Mouse (Mus musculus): Measurements from ENCODE around the gene Kat6b.

Kat6b gene

DNA sequence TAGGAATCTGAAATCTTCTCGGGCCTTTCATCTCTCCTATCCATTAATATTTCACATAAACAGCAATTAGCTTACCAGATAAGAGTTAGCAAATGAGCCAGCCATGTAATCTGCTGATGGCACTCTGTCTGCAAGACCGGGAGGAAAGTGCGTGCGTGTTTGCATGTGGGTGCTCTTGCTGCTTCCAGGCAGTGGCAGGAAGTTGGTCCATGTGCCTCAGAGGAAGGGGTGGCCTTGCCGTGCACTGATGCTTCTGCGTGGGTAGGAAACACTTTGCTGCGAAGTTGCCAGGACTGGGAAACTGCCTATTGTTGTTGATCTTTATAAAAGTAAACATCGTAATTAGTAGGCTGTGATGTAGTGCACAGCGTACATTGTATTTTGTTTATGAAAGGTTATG is 42.0 kb downstream of the Kat6b start:
- DNase-seq (ENCODE audit: low spot score) = no peak

DNA sequence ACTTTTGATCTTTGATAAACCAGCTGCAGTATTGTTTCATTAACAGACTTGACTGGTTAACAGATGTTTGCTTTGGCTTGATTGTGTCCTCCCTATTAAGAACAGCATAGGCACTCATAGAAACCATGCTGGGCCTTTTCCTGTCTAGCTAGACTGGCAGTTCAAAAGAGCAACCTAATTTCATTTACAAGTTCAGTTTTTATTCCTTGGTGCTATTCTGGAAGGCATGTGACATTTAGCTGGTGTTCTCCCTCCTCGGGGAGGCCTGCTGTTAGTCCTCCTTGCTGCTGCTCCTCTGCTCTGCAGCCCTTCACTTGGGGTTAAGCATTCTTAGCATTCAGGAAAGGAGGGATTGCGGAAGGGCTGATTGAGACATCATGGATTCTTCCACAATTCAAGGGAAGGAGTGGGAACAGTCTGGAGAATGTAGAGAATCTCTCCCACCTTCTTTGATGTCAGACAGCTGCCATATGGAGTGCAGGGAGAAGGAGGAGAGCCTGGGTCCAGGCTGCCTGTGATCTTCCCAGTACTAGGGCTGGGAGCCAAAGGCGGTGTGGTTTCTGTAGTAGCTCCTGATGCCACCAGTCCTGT is 42.7 kb downstream of the Kat6b start:
- DNase-seq (ENCODE audit: low spot score) = no peak

DNA sequence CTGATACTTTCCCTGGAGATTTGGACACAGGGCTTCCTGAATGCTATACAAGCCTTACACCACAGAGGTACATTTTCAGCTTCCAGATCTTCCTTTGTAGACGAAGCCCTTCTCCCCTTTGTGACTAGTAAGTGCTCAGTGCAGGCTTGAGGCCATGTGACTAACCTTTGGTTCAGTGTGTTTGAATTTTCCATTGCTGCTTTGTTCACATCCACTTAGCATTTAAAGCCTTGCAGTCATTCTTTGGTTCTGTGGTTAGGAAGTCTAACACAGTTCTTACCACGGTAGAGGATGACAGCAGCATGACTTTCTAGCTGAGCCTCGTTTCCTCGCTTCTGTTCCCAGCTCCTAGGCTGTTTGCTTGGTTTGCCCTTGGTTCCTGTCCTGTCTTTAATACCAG is 44.4 kb downstream of the Kat6b start:
- DNase-seq (ENCODE audit: low spot score) = no peak

DNA sequence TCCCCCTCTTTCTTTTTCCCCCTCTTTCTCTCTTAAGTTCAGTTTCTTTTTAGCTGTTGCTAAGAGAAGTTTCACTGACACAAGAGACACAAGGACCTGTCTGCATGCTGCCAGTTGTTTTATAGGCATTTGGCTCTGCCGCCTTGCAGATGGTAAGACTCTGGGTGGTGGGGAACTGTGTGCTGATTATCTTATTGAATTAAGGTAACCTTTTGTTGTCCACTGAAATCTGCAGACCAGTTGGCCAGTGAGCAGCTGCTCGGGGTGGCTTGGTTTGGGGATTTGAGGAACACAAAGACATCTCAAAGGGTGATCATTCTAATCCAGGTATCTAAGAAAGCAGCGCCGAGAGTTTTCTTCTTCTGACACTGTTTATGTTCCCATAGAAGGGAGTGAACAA is 52.3 kb downstream of the Kat6b start:
- no peak for DNase-seq (ENCODE audit: low spot score)

DNA sequence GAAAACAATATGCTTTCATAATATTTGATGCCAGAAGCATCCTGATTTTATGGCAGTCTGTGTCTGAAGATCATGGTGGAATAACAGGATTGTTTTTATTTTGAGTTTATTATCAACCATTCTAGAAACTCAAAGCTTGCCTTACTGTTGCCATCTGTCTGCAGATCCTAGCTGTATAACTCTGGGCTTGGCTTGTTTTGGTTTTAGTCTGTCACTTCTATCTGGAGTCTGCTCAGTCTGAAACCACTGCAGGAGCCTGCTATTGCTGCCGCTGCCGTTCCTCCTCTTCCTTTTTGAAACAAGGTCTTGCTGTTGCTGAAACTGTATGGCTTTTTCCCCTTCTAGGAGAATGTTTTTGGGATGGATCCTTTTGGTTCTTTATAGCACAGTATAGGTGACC is 52.8 kb downstream of the Kat6b start:
- DNase-seq (ENCODE audit: low spot score) = no peak

DNA sequence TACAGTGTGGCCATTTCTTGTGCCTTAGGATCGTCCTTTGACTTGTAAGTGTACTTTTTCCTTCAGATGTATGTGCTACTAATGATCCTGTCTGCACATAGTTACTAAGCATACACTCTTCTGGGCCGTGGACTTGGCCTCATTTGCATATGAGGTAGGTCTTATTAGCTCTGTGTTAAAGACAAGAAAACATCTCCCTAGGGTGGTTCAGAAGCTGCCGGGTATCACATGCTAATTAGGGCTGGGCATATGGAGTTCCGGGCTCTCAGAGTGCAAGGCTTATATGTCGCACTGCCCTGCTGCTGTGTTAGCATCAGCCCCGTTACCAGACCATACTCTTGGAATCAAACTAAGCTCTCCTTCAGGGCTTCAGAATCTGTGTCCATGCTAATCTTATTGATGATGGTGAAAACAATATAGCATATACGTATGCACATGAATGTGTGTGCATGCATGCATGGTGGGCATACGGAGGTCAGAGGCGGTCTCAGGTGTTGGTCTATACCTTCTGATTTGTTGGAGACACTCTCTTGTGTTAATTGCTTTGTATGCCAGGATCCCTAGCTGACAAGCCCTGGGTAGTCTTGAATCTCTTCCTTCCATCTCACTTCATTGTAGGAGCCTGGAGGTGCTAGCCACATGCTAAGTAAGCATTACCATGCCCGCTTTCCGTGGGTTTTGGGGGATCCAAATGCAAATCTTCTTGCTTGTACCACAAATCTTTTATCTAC is 53.5 kb downstream of the Kat6b start:
- no peak for DNase-seq (ENCODE audit: low spot score)

DNA sequence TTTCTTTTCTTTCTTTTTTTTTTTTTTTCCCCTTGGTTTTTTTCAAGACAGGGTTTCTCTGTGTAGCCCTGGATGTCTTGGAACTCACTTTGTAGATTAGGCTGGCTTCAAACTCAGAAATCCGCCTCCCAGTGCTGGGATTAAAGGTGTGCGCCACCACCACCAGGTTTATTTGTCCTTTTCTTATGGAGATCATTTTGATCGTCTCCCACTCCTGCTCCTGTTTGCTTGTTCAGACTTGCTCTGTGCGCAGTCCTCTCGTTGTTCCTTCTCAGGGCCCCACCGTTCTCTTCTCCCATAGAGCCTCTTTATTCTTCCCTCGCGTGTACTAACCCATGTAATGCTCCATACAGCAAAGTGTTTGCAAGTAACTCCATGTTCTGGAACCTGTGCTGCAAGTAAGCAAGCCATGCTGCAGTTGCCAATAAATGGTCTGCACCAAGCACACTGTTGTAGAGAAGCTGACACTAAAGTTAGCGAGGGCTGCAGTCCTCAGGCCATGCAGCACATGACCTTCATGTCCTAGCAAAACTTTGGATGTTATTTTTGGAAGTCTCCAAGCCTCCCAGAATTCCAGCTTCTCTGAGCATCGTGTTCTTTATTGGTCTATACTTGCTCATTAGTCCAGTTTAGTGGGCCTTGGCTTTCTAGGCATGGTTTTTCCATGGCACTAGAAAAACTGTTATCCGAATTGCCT is 55.4 kb downstream of the Kat6b start:
- no peak for DNase-seq (ENCODE audit: low spot score)

DNA sequence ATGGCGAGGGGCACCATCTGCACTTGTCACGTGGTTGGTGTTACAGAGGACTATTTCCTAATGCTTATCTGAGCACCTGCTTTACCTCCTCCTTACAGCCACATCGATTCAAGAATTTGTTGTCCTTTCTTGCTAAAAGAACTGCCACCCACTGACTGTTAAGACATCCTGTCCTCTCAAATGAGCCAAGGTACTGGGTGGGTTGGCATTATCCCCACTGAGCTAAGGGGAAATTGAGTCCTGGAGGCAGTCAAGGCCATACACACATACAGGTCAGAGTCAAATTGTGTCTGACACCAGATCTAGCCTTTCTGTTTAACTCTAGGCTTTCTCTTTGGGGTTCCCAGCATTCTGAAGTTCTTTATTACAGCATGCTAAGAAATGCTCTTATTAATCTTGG is 56.6 kb downstream of the Kat6b start:
- no peak for DNase-seq (ENCODE audit: low spot score)

DNA sequence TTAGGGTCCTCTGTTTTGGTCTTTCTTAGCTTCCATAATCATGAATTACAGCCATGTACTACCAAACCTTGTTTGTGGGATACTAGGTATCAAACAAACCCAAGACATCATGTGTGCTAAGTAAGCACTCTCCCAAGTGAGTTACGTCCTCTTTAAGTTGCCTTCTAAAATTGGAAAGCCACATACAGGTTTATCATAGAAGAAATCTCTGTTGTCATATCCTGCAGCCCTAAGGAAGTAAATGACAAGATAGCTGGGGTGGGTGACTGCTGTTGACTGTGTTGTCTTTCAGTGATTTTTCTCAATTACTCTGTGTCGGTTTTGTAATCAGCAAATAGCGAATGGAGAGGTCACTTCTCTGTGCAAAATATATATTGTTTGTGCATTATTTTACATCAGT is 58.5 kb downstream of the Kat6b start:
- no peak for DNase-seq (ENCODE audit: low spot score)

DNA sequence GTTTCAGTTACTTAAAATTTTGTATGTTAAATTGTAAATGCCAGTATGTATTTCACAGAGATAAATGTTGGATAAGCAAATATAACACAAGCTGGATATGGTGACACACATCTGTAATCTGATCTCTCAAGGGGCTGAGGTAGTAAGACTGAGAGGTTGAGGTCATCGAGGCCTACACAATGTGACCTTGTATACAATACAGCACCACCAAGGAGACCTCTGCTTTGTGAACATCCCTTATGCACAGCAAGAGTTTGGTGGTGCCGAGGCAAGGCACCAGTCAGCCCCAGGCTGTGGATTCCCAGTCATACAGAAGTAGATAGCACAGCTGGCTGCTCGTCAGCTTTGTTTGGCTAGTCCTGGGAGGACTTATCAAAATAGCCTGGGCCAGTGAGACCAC is 59.1 kb downstream of the Kat6b start:
- DNase-seq (ENCODE audit: low spot score) = no peak

DNA sequence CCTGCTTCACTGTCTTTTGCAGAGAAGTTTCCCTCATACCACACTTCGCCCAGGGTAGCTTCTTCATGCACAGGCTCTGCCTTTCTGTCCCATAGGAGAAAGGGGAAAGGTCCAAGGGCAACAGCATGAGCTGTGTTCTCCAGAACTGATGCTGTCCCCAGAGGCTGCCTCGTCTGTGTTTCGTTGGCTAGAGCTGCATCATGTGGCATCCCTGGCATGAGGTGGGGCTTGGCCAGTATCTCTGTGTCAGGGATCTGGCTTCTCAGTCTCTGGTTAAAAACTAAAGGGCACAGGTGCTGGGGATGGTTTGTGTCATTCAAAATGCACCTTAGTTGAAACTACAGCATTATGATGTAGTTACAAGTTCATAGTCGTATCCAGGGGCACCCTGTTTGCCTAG is 64.3 kb downstream of the Kat6b start:
- no peak for DNase-seq (ENCODE audit: low spot score)

DNA sequence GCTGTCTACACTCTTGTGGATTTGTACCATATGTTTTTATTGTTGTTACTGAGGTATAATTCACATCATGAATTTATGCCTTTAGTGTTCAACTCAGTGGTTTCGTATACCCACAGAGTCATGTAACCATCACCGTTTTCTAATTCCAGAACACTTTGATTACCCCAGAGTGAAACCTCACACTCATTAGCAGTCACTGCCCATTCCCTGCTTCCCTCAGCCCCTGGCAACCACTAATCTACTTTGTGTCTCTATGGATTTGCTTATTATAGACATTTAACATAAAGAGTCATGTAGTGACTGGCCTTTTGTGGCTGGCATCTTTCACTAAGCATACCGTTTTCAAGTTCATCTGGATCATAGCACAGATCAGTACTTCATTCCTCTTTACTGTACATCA is 65.1 kb downstream of the Kat6b start:
- no peak for DNase-seq (ENCODE audit: low spot score)

DNA sequence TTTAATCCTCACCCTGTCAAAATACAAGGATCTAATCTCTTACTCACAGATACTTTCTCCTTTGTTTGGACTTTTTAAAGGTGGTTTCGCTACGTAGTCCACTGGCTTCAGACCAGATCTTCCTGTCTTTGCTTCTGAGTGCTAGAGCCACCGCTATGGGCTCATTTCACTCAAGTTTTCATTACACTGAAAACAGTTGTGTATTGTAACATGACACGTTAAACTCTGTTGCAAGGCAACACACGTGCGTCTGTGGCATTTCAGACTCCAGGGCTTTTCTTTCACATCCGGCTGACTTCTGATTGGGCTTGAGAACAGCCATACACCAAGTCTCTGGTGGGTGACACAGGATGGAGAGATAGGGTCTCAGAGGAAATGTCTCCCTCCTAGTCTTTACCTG is 66.1 kb downstream of the Kat6b start:
- no peak for DNase-seq (ENCODE audit: low spot score)

DNA sequence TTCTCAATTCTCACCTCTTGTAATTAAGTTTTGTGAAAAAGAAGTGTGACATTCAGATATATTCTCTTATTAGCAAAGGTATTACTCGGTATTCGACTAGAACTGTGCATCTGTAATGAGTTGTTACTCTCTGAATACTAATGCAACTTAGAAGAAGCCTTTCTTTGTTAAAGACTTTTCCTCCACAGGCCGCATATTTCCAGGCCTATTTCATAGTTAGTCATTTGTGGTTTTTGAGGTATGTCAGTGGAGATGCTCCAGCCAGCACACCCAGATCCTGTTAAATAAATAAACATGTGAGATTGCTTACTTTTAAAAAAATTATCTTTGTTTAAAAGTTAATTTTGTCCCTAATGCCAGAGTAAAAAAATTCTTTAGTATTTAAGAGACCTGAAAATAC is 66.7 kb downstream of the Kat6b start:
- no peak for DNase-seq (ENCODE audit: low spot score)

DNA sequence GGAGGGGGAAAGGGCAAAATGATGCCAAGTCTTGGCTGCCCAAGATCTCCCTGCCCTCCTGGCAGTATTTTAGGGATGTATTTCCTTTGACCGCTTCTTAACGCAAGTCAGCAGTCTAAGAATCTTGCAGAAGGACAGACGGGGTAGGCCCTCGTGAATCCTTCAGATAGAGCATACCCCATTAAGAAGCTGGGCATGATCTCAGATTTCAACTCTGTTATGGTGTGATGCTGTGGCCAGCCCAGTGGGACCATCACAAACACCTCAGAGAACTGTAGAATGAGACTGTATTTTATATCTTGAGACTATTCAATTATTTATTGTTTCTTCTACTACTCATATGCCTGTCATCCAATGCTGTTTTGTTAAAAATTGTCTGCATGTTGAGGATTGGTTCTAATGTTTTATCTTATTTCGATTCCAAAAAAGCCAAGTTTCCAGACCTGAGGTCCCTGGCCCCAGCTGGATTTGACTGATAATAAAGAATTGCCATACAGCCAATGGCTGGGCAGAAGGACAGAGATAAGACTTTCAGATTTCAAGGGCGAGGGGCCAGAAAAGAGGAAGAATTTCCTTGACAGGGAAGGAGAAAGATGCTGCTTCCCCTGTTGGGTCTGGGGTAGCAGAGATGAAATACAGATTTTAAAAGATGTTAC is 67.8 kb downstream of the Kat6b start:
- DNase-seq (ENCODE audit: low spot score) = no peak

DNA sequence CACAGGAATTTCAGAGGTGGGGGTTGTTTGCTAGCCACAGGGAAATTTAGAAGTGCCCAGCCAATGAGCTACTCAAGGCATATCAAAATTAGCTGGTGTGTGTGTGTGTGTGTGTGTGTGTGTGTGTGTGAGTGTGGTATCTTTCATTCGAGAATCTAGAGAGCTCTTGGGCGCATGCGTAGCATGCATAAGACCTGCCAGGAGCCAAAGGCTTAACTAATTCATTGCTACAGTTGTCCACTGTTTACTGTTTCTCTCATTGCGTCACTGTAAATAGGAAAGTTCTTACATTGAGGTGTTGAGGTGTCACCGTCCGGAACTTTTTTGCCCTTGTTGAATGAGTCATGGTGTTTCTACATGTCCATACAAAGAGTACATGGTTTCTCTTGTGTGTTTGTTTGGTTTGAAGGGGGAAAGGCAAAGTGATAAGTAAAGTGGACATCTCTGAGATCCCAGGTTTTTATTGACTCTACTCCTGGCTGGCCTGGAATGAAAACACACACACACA is 68.4 kb downstream of the Kat6b start:
- no peak for DNase-seq (ENCODE audit: low spot score)

DNA sequence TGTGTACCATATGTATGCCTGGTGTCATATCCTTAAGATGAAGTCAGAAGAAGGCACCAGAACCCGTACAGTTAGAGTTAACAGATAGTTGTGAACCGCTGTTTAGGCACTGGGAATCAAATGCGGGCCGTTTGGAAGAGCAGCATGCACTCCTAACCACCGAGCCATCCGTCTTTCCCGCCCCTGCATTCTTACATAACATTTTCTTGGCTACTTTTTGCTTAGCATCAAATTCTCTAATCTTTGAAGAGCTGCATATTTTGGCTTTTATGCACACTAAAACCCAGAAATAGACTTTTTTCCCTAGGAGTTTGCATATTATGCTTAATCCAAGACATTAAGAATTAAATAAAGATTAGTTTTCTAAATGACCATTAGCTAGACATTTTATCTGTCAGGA is 69.3 kb downstream of the Kat6b start:
- DNase-seq (ENCODE audit: low spot score) = no peak

DNA sequence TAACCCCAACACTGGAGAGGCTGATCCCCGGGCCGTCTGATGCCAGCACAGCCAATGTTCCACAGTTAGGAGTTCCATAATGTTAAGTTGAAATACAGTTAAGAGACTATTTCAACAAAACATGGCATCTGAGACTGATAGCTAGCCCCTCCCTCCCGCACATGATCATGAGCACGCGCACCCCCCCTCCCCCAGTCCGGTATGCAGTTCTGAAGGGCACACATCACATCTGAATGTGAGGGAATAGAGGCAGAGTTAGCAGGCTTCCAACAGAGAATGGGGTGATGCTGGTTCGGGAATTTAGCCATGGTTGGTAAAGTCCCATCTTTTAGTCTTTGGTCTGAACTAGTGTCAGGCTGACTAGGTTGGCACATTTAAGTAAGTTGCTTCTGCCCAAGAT is 70.4 kb downstream of the Kat6b start:
- no peak for DNase-seq (ENCODE audit: low spot score)

DNA sequence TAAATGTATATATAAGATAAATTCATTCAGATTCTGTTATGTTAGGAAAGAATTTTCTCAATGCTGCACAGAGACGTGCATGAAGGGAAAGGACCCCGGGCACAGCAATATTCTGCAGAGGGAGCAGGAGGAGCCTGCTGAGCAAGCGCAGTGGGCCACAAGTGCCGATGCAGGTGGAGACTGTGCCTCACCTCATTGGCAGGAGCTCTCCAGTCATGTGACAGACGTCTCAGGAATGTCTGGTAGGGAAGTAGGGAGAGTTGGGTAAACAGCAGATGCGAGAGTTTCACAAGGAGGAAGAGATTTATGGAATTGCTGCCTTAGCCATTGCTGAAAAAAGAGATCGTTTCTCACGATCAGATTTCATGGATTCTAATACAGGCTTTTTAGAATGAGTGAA is 71.7 kb downstream of the Kat6b start:
- no peak for DNase-seq (ENCODE audit: low spot score)

DNA sequence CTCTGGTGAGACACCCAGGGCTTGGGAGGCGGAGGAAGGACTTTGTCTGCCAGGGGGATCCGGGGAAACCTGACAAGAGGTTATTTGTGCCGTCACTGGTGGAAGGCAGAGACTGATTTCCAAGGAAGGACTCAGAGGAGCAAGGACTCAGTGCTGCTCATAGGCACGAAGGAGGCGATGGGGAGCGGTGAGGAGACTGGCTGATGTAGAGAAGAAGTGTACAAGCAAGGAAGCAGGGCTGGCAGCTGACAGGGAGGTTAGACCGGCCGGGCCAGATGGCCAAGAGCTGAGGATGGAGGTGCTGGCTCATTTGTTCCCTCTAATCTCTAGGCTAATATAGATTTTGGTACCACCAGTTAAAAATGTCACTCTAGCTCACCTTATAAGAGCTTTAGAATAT is 72.8 kb downstream of the Kat6b start:
- DNase-seq (ENCODE audit: low spot score) = no peak

DNA sequence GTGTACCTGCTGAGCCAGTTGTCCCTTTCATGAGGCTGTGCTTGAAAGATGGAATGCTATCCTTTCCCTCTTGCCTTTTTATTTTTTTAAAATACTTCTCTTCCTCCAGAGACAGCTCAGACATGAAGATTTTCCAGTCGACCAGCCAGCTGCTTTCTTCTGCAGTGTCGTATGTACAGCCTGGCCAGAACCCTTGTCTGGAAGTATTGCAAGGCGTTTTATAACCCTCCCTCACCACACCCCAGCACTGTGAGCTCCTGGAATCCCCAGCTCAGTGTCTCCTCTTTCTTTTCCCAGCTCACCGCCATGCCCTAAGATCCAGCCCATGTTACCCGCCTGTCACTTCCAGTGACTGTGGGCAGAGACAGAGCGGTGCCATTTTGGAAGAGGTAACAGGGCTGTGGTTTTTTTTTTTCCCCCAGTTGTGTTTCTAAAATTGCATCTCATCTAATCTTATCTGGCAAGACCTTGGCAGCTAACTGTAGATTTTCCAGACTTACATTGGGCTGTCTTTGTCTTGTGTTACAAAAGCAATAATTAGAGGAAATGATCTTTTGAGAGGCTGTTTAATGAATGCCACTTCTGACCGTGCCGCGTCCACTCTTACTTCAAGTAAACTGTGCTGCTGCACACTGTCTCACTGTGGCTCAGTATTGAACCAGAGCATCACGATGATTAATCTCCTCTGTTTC is 77.4 kb downstream of the Kat6b start:
- no peak for DNase-seq (ENCODE audit: low spot score)

DNA sequence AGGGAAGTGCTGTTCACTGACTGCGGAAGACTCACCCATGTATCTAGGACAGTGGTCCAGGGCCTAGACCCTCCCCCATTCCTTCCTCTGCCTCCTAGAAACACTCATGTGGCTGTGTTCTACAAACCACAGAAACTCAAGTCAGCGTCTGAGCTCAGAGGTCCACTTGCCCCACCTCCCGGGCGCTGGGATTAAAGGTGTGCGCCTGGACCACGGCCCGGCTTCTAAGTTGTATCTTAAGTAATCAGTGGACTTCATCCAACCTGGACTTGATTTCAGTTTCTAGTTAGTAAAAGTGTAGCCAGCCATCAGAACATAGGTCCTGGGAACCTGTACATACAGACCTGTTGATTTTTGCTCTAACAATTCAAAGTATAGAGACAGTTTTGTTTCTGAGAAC is 78.2 kb downstream of the Kat6b start:
- DNase-seq (ENCODE audit: low spot score) = no peak

Measured in spleen, adult 12 weeks (tissue).